Mouse (Mus musculus): Measurements from ENCODE around the gene Csmd2. TPM values are rescaled to one million over a fixed set of nuclear protein-coding genes. Genes with fewer than 3 reads are reported as not detected.
A peak's percentile ranks its signal among the peaks of the same experiment; 100 is the strongest.

Csmd2 gene
- polyA plus RNA-seq, 1 experiment = not detected

GRCm38 (mm10) chr4:128217991-128218595 lies 230.4 kb downstream of the Csmd2 start:
- Histone ChIP-seq H3K4me3 (replicated peaks; ENCODE audit: extremely low read depth, low read depth, low read length) (no peak overlapping the region), H3K4me1 (ENCODE audit: control insufficient read depth, insufficient read depth, low read length) (no peaks in the 10 kb centered on the region)
- 61% methylated on average over 13 of the region's 13 CpGs for WGBS
- no peak for DNase-seq
- TF ChIP-seq POLR2A (IDR thresholded peaks at IDR 0.05; ENCODE audit: borderline replicate concordance, extremely low read depth, low read depth, low read length) (no peak), CTCF (IDR thresholded peaks at IDR 0.05; ENCODE audit: insufficient read depth, low read length) (no peak)

GRCm38 (mm10) chr4:128224453-128224852 lies 236.8 kb downstream of the Csmd2 start:
- WGBS = 66% methylated on average over 6 of the region's 6 CpGs
- Histone ChIP-seq H3K4me1 (ENCODE audit: control insufficient read depth, insufficient read depth, low read length) (no peaks in the 10 kb centered on the region), H3K4me3 (replicated peaks; ENCODE audit: extremely low read depth, low read depth, low read length) (no peak overlapping the region)
- no peak for TF ChIP-seq CTCF (IDR thresholded peaks at IDR 0.05; ENCODE audit: insufficient read depth, low read length)
- DNase-seq = no peak

GRCm38 (mm10) chr4:128227377-128228316 lies 240.0 kb downstream of the Csmd2 start:
- Histone ChIP-seq H3K4me1 (ENCODE audit: control insufficient read depth, insufficient read depth, low read length) (no peaks in the 10 kb centered on the region), H3K4me3 (replicated peaks; ENCODE audit: extremely low read depth, low read depth, low read length) (no peak overlapping the region)
- TF ChIP-seq CTCF (IDR thresholded peaks at IDR 0.05; ENCODE audit: insufficient read depth, low read length) (no peak), POLR2A (IDR thresholded peaks at IDR 0.05; ENCODE audit: borderline replicate concordance, extremely low read depth, low read depth, low read length) (no peak)
- no peak for DNase-seq
- WGBS = 36% methylated on average over 13 of the region's 13 CpGs

- DNase-seq = no peak
- TF ChIP-seq POLR2A (IDR thresholded peaks at IDR 0.05; ENCODE audit: borderline replicate concordance, extremely low read depth, low read depth, low read length) (no peak), CTCF (IDR thresholded peaks at IDR 0.05; ENCODE audit: insufficient read depth, low read length) (no peak)
- WGBS = 69% methylated on average over 13 of the region's 13 CpGs
These were observed 245.8 kb downstream of the Csmd2 start for GRCm38 (mm10) chr4:128233458-128233857.

GRCm38 (mm10) chr4:128239113-128239512 lies 251.5 kb downstream of the Csmd2 start:
- Histone ChIP-seq H3K4me3 (replicated peaks; ENCODE audit: extremely low read depth, low read depth, low read length) (no peak overlapping the region), H3K4me1 (ENCODE audit: control insufficient read depth, insufficient read depth, low read length) (no peaks in the 10 kb centered on the region)
- TF ChIP-seq CTCF (IDR thresholded peaks at IDR 0.05; ENCODE audit: insufficient read depth, low read length) = no peak
- no peak for TF ChIP-seq POLR2A (IDR thresholded peaks at IDR 0.05; ENCODE audit: borderline replicate concordance, extremely low read depth, low read depth, low read length)
- 42% methylated on average over 1 of the region's 1 CpGs for WGBS
- no peak for DNase-seq

More at GRCm38 (mm10) chr4:128233458-128233857, 245.8 kb downstream of the Csmd2 start:
- H3K4me1 ChIP-seq (ENCODE audit: control insufficient read depth, insufficient read depth, low read length) = no peaks in the 10 kb centered on the region
- H3K4me3 ChIP-seq (replicated peaks; ENCODE audit: extremely low read depth, low read depth, low read length) = no peak overlapping the region

GRCm38 (mm10) chr4:128241075-128241853 lies 253.6 kb downstream of the Csmd2 start:
- H3K4me3 ChIP-seq (replicated peaks; ENCODE audit: extremely low read depth, low read depth, low read length) = no peak overlapping the region
- WGBS = 42% methylated on average over 19 of the region's 19 CpGs
- DNase-seq = no peak

GRCm38 (mm10) chr4:128241854-128242356 lies 254.2 kb downstream of the Csmd2 start:
- 68% methylated on average over 2 of the region's 2 CpGs for WGBS
- no peak overlapping the region for H3K4me3 ChIP-seq (replicated peaks; ENCODE audit: extremely low read depth, low read depth, low read length)
- H3K4me1 ChIP-seq (ENCODE audit: control insufficient read depth, insufficient read depth, low read length) = no peaks in the 10 kb centered on the region
- TF ChIP-seq CTCF (IDR thresholded peaks at IDR 0.05; ENCODE audit: insufficient read depth, low read length) = no peak
- no peak for TF ChIP-seq POLR2A (IDR thresholded peaks at IDR 0.05; ENCODE audit: borderline replicate concordance, extremely low read depth, low read depth, low read length)
- no peak for DNase-seq

More at GRCm38 (mm10) chr4:128241075-128241853, 253.6 kb downstream of the Csmd2 start:
- H3K4me1 ChIP-seq (ENCODE audit: control insufficient read depth, insufficient read depth, low read length) = no peaks in the 10 kb centered on the region
- no peak for TF ChIP-seq CTCF (IDR thresholded peaks at IDR 0.05; ENCODE audit: insufficient read depth, low read length)

GRCm38 (mm10) chr4:128245201-128245600 lies 257.5 kb downstream of the Csmd2 start:
- no peak for DNase-seq
- Histone ChIP-seq H3K4me3 (replicated peaks; ENCODE audit: extremely low read depth, low read depth, low read length) (no peak overlapping the region), H3K4me1 (ENCODE audit: control insufficient read depth, insufficient read depth, low read length) (no peaks in the 10 kb centered on the region)
- 14% methylated on average over 2 of the region's 2 CpGs for WGBS
- TF ChIP-seq POLR2A (IDR thresholded peaks at IDR 0.05; ENCODE audit: borderline replicate concordance, extremely low read depth, low read depth, low read length) (no peak), CTCF (IDR thresholded peaks at IDR 0.05; ENCODE audit: insufficient read depth, low read length) (no peak)

- no peaks in the 10 kb centered on the region for H3K4me1 ChIP-seq (ENCODE audit: control insufficient read depth, insufficient read depth, low read length)
- TF ChIP-seq POLR2A (IDR thresholded peaks at IDR 0.05; ENCODE audit: borderline replicate concordance, extremely low read depth, low read depth, low read length) = no peak
- TF ChIP-seq CTCF (IDR thresholded peaks at IDR 0.05; ENCODE audit: insufficient read depth, low read length) = no peak
- no peak overlapping the region for H3K4me3 ChIP-seq (replicated peaks; ENCODE audit: extremely low read depth, low read depth, low read length)
- WGBS = 5% methylated on average over 5 of the region's 5 CpGs
- DNase-seq = peak; percentile 5
These were observed 261.0 kb downstream of the Csmd2 start for GRCm38 (mm10) chr4:128248676-128249075.

All from lung, adult 2 months (tissue).